In genomic region chr4:151817981-151818766, GRCm38 (mm10) we compare ENCODE assay signal across 13 mouse cellular contexts. TPM values are rescaled to one million over a fixed set of nuclear protein-coding genes. Genes with fewer than 3 reads are reported as not detected.
DNase-seq lines count a peak whose midpoint lies in the region; ATAC-seq and TF ChIP-seq lines count a peak whose summit lies in the region.
"Had no signal": no experiment of that assay in that cellular context is flagged by ENCODE, and none has a peak within 500 bp of the region (broad histone marks: within the 10 kb centered on the region; RNA-seq: fewer than 3 reads in every experiment).

No protein-coding gene starts in this region.

- WGBS in midbrain, embryonic 10.5 days, result 62% methylated on average over 3 of the region's 3 CpGs
- 28% methylated on average over 3 of the region's 3 CpGs for WGBS in midbrain, postnatal 0 days
- WGBS in forebrain, embryonic 16.5 days, result 24% methylated on average over 3 of the region's 3 CpGs

- peaks cover 15% of the 10 kb centered on the region for H3K36me3 ChIP-seq in midbrain, embryonic 10.5 days
- no peaks in the 10 kb centered on the region for H3K36me3 ChIP-seq in midbrain, postnatal 0 days (ENCODE audit: insufficient read depth, low read length)
- H3K36me3 ChIP-seq in forebrain, embryonic 16.5 days (ENCODE audit: control insufficient read depth, insufficient read depth), result no peaks in the 10 kb centered on the region

- TF ChIP-seq CTCF in midbrain, postnatal 0 days (IDR thresholded peaks at IDR 0.05), result no peak
- no peak for TF ChIP-seq CTCF in brain, embryonic 14.5 days (IDR thresholded peaks at IDR 0.05; ENCODE audit: borderline replicate concordance, extremely low read depth, insufficient read depth, insufficient read length)

- H3K4me3 ChIP-seq in midbrain, embryonic 10.5 days, result no peak overlapping the region
- no peak overlapping the region for H3K4me3 ChIP-seq in midbrain, postnatal 0 days (ENCODE audit: low read depth, low read length)
- H3K4me3 ChIP-seq in forebrain, embryonic 16.5 days (replicated peaks; ENCODE audit: low read length), result no peak overlapping the region
- H3K4me3 ChIP-seq: layer of hippocampus, adult 2 months had no signal

- no peak for TF ChIP-seq POLR2A in brain, embryonic 14.5 days (IDR thresholded peaks at IDR 0.05; ENCODE audit: borderline replicate concordance, extremely low read depth, insufficient read depth, insufficient read length, poor library complexity, severe bottlenecking)

- H3K27me3 ChIP-seq in midbrain, embryonic 10.5 days (ENCODE audit: low read depth, poor library complexity, severe bottlenecking), result no peaks in the 10 kb centered on the region
- no peaks in the 10 kb centered on the region for H3K27me3 ChIP-seq in midbrain, postnatal 0 days (ENCODE audit: insufficient read depth, low read length)
- no peaks in the 10 kb centered on the region for H3K27me3 ChIP-seq in forebrain, embryonic 16.5 days (replicated peaks; ENCODE audit: control insufficient read depth, insufficient read depth, low read length)
- H3K27me3 ChIP-seq: CH12.LX had no signal

- H3K4me1 ChIP-seq in midbrain, embryonic 10.5 days, result peaks cover 15% of the 10 kb centered on the region
- H3K4me1 ChIP-seq in midbrain, postnatal 0 days (ENCODE audit: insufficient read depth, low read length), result no peaks in the 10 kb centered on the region
- peaks cover 10% of the 10 kb centered on the region for H3K4me1 ChIP-seq in forebrain, embryonic 16.5 days (replicated peaks; ENCODE audit: control insufficient read depth, insufficient read depth, low read length)

- peak overlapping the region; percentile 63 for H3K27ac ChIP-seq in midbrain, embryonic 10.5 days (replicated peaks)
- H3K27ac ChIP-seq in midbrain, postnatal 0 days (ENCODE audit: low read depth, low read length), result no peak overlapping the region
- H3K27ac ChIP-seq in forebrain, embryonic 16.5 days (ENCODE audit: low read length), result peak overlapping the region; percentile 41; the same call in 1 of the 2 replicates
- H3K27ac ChIP-seq: layer of hippocampus, adult 2 months had no signal

- no peaks in the 10 kb centered on the region for H3K9me3 ChIP-seq in midbrain, embryonic 10.5 days (replicated peaks)
- no peaks in the 10 kb centered on the region for H3K9me3 ChIP-seq in midbrain, postnatal 0 days (ENCODE audit: low read length)
- H3K9me3 ChIP-seq in forebrain, embryonic 16.5 days (ENCODE audit: control insufficient read depth, low read length), result no peaks in the 10 kb centered on the region

- no peak overlapping the region for H3K9ac ChIP-seq in midbrain, postnatal 0 days (replicated peaks; ENCODE audit: low read length, poor library complexity, severe bottlenecking)
- H3K9ac ChIP-seq in forebrain, embryonic 16.5 days (replicated peaks; ENCODE audit: low read depth, low read length), result no peak overlapping the region

- H3K4me2 ChIP-seq in midbrain, postnatal 0 days (ENCODE audit: low read depth, low read length, poor library complexity, severe bottlenecking), result no peak overlapping the region
- H3K4me2 ChIP-seq in forebrain, embryonic 16.5 days (ENCODE audit: low read length), result no peak overlapping the region

- ATAC-seq in midbrain, postnatal 0 days (ENCODE audit: low FRiP score), result no peak
- no peak for ATAC-seq in forebrain, embryonic 16.5 days
- peak; percentile 80 for ATAC-seq in megakaryocyte-erythroid progenitor cell, adult 5-6 weeks (replicated peaks; ENCODE audit: low FRiP score, low TSS enrichment, poor library complexity, severe bottlenecking)

- DNase-seq in midbrain, embryonic 10.5 days (ENCODE audit: low spot score), result no peak
- DNase-seq in midbrain, postnatal 0 days (ENCODE audit: low spot score), result no peak
- DNase-seq in brain, embryonic 14.5 days (ENCODE audit: low read depth), result peak; percentile 31
- DNase-seq in cerebellum, postnatal 4 days (ENCODE audit: low spot score in 2 of 2), result no peak
- DNase-seq in embryo, embryonic 10.5 days (ENCODE audit: low spot score), result no peak
- no peak for DNase-seq in right cerebral cortex, postnatal 10 days (ENCODE audit: low spot score in 2 of 2)
- DNase-seq: adrenal gland, adult 8-10 months; cerebellum, postnatal 36 days; kidney, adult 8-10 months had no signal

RNA-seq across cellular contexts. Expression of gene Camta1, which starts 43.5 kb away (rescaled TPM):
- polyA plus RNA-seq in midbrain, embryonic 10.5 days (2016; fragmentation: Nextera tagmentation; extraction: Ambion mirVana), result 137 and 141 TPM in 2 replicates
- 153 and 177 TPM in 2 replicates for total RNA-seq in midbrain, postnatal 0 days (2014; rRNA removed)
- 130 and 140 TPM in 2 replicates for polyA plus RNA-seq in midbrain, postnatal 0 days (2015; fragmentation: Nextera tagmentation; extraction: Ambion mirVana)
- 64.3 and 92.9 TPM in 2 replicates for polyA plus RNA-seq in brain, embryonic 14.5 days (2012; rRNA removed)
- 119 and 123 TPM in 2 replicates for polyA plus RNA-seq in forebrain, embryonic 16.5 days (2015; fragmentation: Nextera tagmentation; extraction: Ambion mirVana)
- total RNA-seq in megakaryocyte-erythroid progenitor cell, adult 5-6 weeks (2014; fragmentation: Nextera tagmentation), result 68.4 and 92.8 TPM in 2 replicates
- 23.0 and 52.1 TPM in 2 replicates for total RNA-seq in megakaryocyte-erythroid progenitor cell, adult 5-6 weeks (2017)
